Mouse (Mus musculus): Measurements from ENCODE around the gene Nrg3. TPM values are rescaled to one million over a fixed set of nuclear protein-coding genes. Genes with fewer than 3 reads are reported as not detected.

Nrg3 gene
- polyA plus RNA-seq, 1 experiment from 2014 or later, result not detected

DNA sequence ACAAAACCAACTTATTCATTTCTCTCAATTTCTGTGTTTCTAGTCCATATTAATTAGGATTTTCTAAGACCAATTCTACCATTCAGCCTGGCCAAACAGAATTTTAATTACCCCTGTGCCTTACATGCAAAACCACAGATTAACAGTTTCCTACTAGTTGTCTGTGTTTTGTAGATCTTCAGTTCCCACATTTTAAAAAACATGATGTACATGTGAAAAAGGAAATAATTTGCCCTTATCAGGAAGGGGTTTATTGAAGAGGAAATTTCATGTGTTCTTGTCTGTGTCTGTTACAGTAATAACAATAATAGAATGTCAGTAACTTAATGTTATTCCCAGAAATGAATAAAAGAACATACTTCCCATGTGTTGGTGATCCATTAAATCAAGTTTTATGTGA lies 939.4 kb downstream of the Nrg3 start:
- no peaks in the 10 kb centered on the region for H3K9me3 ChIP-seq (ENCODE audit: control insufficient read depth, low read length)
- H3K9ac ChIP-seq (ENCODE audit: low read length), result no peak overlapping the region
- H3K4me1 ChIP-seq (ENCODE audit: control insufficient read depth, insufficient read depth, low read length), result no peaks in the 10 kb centered on the region
- H3K4me3 ChIP-seq (ENCODE audit: low read depth, low read length), result no peak overlapping the region
- H3K27me3 ChIP-seq (ENCODE audit: control insufficient read depth, insufficient read depth, low read length), result no peaks in the 10 kb centered on the region
- no peaks in the 10 kb centered on the region for H3K36me3 ChIP-seq (ENCODE audit: control insufficient read depth, insufficient read depth, low read length)
- DNase-seq (ENCODE audit: low spot score) (no peak), ATAC-seq (ENCODE audit: insufficient number of reproducible peaks, low FRiP score, low TSS enrichment, low read depth) (no peak)
- H3K27ac ChIP-seq (replicated peaks; ENCODE audit: low read depth, low read length), result no peak overlapping the region
- H3K4me2 ChIP-seq (ENCODE audit: low read depth, severe bottlenecking), result no peak overlapping the region

DNA sequence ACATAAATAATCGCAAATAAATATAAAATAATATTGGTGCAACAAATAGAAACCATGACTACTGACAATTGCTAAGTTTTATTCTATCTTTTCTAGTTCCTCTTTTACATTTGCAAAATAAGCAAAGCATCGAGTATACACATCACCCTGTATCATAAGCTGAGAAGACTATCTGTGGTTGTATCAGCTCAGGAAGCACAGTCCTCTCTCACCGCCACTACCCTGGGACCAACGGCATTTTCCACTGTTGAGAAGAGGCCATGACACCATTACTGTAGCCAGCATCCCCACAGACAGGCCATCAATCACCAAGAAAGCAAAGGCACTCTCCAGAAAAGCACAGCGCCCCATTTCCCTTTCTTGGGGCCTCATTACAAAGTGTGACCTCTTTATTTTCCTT lies 956.7 kb downstream of the Nrg3 start:
- Histone ChIP-seq H3K4me2 (ENCODE audit: low read depth, severe bottlenecking) (no peak overlapping the region), H3K4me3 (ENCODE audit: low read depth, low read length) (no peak overlapping the region), H3K27ac (replicated peaks; ENCODE audit: low read depth, low read length) (no peak overlapping the region), H3K36me3 (ENCODE audit: control insufficient read depth, insufficient read depth, low read length) (no peaks in the 10 kb centered on the region), H3K4me1 (ENCODE audit: control insufficient read depth, insufficient read depth, low read length) (no peaks in the 10 kb centered on the region), H3K9ac (ENCODE audit: low read length) (no peak overlapping the region), H3K9me3 (ENCODE audit: control insufficient read depth, low read length) (no peaks in the 10 kb centered on the region), H3K27me3 (ENCODE audit: control insufficient read depth, insufficient read depth, low read length) (no peaks in the 10 kb centered on the region)
- no peak for ATAC-seq (ENCODE audit: insufficient number of reproducible peaks, low FRiP score, low TSS enrichment, low read depth)
- no peak for DNase-seq (ENCODE audit: low spot score)
- 81% methylated on average over 5 of the region's 5 CpGs for WGBS

GRCm38 (mm10) chr14:38509016-38509415 lies 963.9 kb downstream of the Nrg3 start:
- Histone ChIP-seq H3K9me3 (ENCODE audit: control insufficient read depth, low read length) (no peaks in the 10 kb centered on the region), H3K27ac (replicated peaks; ENCODE audit: low read depth, low read length) (no peak overlapping the region), H3K27me3 (ENCODE audit: control insufficient read depth, insufficient read depth, low read length) (no peaks in the 10 kb centered on the region), H3K4me3 (ENCODE audit: low read depth, low read length) (no peak overlapping the region), H3K4me2 (ENCODE audit: low read depth, severe bottlenecking) (no peak overlapping the region), H3K36me3 (ENCODE audit: control insufficient read depth, insufficient read depth, low read length) (no peaks in the 10 kb centered on the region), H3K9ac (ENCODE audit: low read length) (no peak overlapping the region), H3K4me1 (ENCODE audit: control insufficient read depth, insufficient read depth, low read length) (no peaks in the 10 kb centered on the region)
- 90% methylated on average over 2 of the region's 2 CpGs for WGBS
- DNase-seq (ENCODE audit: low spot score), result no peak
- no peak for ATAC-seq (ENCODE audit: insufficient number of reproducible peaks, low FRiP score, low TSS enrichment, low read depth)

- no peaks in the 10 kb centered on the region for H3K27me3 ChIP-seq (ENCODE audit: control insufficient read depth, insufficient read depth, low read length)
- H3K4me1 ChIP-seq (ENCODE audit: control insufficient read depth, insufficient read depth, low read length), result no peaks in the 10 kb centered on the region
- H3K36me3 ChIP-seq (ENCODE audit: control insufficient read depth, insufficient read depth, low read length), result no peaks in the 10 kb centered on the region
- DNase-seq (ENCODE audit: low spot score), result no peak
- no peak overlapping the region for H3K27ac ChIP-seq (replicated peaks; ENCODE audit: low read depth, low read length)
- no peak overlapping the region for H3K9ac ChIP-seq (ENCODE audit: low read length)
- no peak overlapping the region for H3K4me2 ChIP-seq (ENCODE audit: low read depth, severe bottlenecking)
- no peak for ATAC-seq (ENCODE audit: insufficient number of reproducible peaks, low FRiP score, low TSS enrichment, low read depth)
- no peak overlapping the region for H3K4me3 ChIP-seq (ENCODE audit: low read depth, low read length)
- WGBS, result 41% methylated on average over 1 of the region's 1 CpGs
- H3K9me3 ChIP-seq (ENCODE audit: control insufficient read depth, low read length), result no peaks in the 10 kb centered on the region
Observed at GRCm38 (mm10) chr14:38494970-38495369, 977.9 kb downstream of the Nrg3 start.

DNA sequence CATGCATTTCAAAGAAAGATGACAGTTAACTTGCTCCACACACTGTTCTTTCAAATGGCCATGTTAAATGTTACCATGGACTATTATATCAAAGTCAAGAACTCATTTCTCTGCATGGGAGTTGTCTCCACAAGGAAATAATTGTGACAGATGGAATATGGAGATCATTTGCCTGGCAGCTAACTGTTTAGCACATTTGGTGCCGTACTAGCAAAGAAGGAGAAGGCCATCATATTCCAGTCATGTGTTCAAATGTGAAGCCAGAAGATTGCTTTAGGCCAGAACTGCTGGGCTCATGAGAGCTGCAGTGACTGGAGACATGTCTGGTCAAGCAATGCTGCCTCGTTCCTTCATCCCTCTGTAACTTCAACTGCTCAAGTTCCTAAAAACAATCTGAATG lies 1025.8 kb downstream of the Nrg3 start:
- no peaks in the 10 kb centered on the region for H3K36me3 ChIP-seq (ENCODE audit: control insufficient read depth, insufficient read depth, low read length)
- H3K9ac ChIP-seq (ENCODE audit: low read length), result no peak overlapping the region
- H3K27ac ChIP-seq (replicated peaks; ENCODE audit: low read depth, low read length), result no peak overlapping the region
- no peak overlapping the region for H3K4me3 ChIP-seq (ENCODE audit: low read depth, low read length)
- H3K4me2 ChIP-seq (ENCODE audit: low read depth, severe bottlenecking), result no peak overlapping the region
- no peaks in the 10 kb centered on the region for H3K27me3 ChIP-seq (ENCODE audit: control insufficient read depth, insufficient read depth, low read length)
- WGBS, result 90% methylated on average over 2 of the region's 2 CpGs
- no peaks in the 10 kb centered on the region for H3K4me1 ChIP-seq (ENCODE audit: control insufficient read depth, insufficient read depth, low read length)
- DNase-seq (ENCODE audit: low spot score) (no peak), ATAC-seq (ENCODE audit: insufficient number of reproducible peaks, low FRiP score, low TSS enrichment, low read depth) (no peak)
- H3K9me3 ChIP-seq (ENCODE audit: control insufficient read depth, low read length), result no peaks in the 10 kb centered on the region

DNA sequence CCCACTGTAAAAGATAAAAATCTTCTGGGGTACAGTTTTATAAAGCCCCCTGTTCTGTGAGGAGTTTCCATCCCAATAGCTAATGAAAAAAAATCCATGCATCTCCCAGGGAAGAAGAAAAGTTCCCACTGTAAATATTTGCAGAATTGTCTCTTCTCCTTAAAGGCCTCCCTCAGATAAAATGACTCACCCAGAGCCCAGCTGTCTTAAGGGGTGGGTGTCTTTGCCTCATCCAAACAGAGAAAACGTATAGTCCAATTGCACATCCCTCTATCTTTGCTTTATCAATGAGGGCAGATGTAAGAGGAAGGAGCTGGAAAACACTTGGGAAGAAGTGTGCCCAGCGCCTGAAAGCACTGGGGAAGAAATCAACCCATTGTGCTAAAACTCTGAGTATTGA lies 1028.1 kb downstream of the Nrg3 start:
- no peaks in the 10 kb centered on the region for H3K36me3 ChIP-seq (ENCODE audit: control insufficient read depth, insufficient read depth, low read length)
- ATAC-seq (ENCODE audit: insufficient number of reproducible peaks, low FRiP score, low TSS enrichment, low read depth) (no peak), DNase-seq (ENCODE audit: low spot score) (no peak)
- no peak overlapping the region for H3K27ac ChIP-seq (replicated peaks; ENCODE audit: low read depth, low read length)
- no peak overlapping the region for H3K9ac ChIP-seq (ENCODE audit: low read length)
- WGBS, result 94% methylated on average over 2 of the region's 2 CpGs
- no peak overlapping the region for H3K4me3 ChIP-seq (ENCODE audit: low read depth, low read length)
- no peaks in the 10 kb centered on the region for H3K9me3 ChIP-seq (ENCODE audit: control insufficient read depth, low read length)
- H3K27me3 ChIP-seq (ENCODE audit: control insufficient read depth, insufficient read depth, low read length), result no peaks in the 10 kb centered on the region
- H3K4me1 ChIP-seq (ENCODE audit: control insufficient read depth, insufficient read depth, low read length), result no peaks in the 10 kb centered on the region
- no peak overlapping the region for H3K4me2 ChIP-seq (ENCODE audit: low read depth, severe bottlenecking)

GRCm38 (mm10) chr14:38433793-38434589 lies 1038.9 kb downstream of the Nrg3 start:
- Histone ChIP-seq H3K9ac (ENCODE audit: low read length) (no peak overlapping the region), H3K9me3 (ENCODE audit: control insufficient read depth, low read length) (no peaks in the 10 kb centered on the region), H3K36me3 (ENCODE audit: control insufficient read depth, insufficient read depth, low read length) (no peaks in the 10 kb centered on the region), H3K4me3 (ENCODE audit: low read depth, low read length) (no peak overlapping the region), H3K27me3 (ENCODE audit: control insufficient read depth, insufficient read depth, low read length) (no peaks in the 10 kb centered on the region), H3K27ac (replicated peaks; ENCODE audit: low read depth, low read length) (no peak overlapping the region), H3K4me1 (ENCODE audit: control insufficient read depth, insufficient read depth, low read length) (no peaks in the 10 kb centered on the region), H3K4me2 (ENCODE audit: low read depth, severe bottlenecking) (no peak overlapping the region)
- 67% methylated on average over 6 of the region's 6 CpGs for WGBS
- ATAC-seq (ENCODE audit: insufficient number of reproducible peaks, low FRiP score, low TSS enrichment, low read depth) (no peak), DNase-seq (ENCODE audit: low spot score) (no peak)

GRCm38 (mm10) chr14:38374660-38375059 lies 1098.2 kb downstream of the Nrg3 start:
- DNase-seq (ENCODE audit: low spot score), result no peak
- Histone ChIP-seq H3K36me3 (ENCODE audit: control insufficient read depth, insufficient read depth, low read length) (no peaks in the 10 kb centered on the region), H3K27me3 (ENCODE audit: control insufficient read depth, insufficient read depth, low read length) (no peaks in the 10 kb centered on the region), H3K4me3 (ENCODE audit: low read depth, low read length) (no peak overlapping the region), H3K27ac (replicated peaks; ENCODE audit: low read depth, low read length) (no peak overlapping the region), H3K9me3 (ENCODE audit: control insufficient read depth, low read length) (no peaks in the 10 kb centered on the region), H3K4me2 (ENCODE audit: low read depth, severe bottlenecking) (no peak overlapping the region), H3K9ac (ENCODE audit: low read length) (no peak overlapping the region), H3K4me1 (ENCODE audit: control insufficient read depth, insufficient read depth, low read length) (no peaks in the 10 kb centered on the region)
- no peak for ATAC-seq (ENCODE audit: insufficient number of reproducible peaks, low FRiP score, low TSS enrichment, low read depth)

DNA sequence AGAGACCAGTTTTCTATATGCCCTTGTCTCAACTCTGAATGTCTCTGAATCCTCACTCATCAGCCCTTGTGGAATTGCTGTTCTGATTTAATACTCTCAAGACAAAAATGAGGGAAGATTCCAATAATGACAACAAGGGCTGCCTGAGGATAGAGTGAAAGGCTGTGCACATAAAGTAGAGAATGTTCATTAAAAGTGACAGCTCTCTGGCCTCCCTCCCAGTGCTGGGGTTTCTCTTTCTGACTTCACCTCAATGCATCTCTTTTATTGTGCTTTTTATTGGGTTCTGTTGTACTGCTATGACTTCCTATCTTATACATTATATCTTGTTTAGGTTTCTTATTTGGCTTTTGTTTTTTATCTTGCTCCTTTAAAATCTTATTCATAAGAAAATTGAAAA lies 1131.9 kb downstream of the Nrg3 start:
- no peaks in the 10 kb centered on the region for H3K9me3 ChIP-seq (ENCODE audit: control insufficient read depth, low read length)
- ATAC-seq (ENCODE audit: insufficient number of reproducible peaks, low FRiP score, low TSS enrichment, low read depth), result no peak
- no peak for DNase-seq (ENCODE audit: low spot score)
- no peak overlapping the region for H3K4me2 ChIP-seq (ENCODE audit: low read depth, severe bottlenecking)
- no peak overlapping the region for H3K9ac ChIP-seq (ENCODE audit: low read length)
- H3K27me3 ChIP-seq (ENCODE audit: control insufficient read depth, insufficient read depth, low read length), result no peaks in the 10 kb centered on the region
- H3K27ac ChIP-seq (replicated peaks; ENCODE audit: low read depth, low read length), result no peak overlapping the region
- H3K4me3 ChIP-seq (ENCODE audit: low read depth, low read length), result no peak overlapping the region
- no peaks in the 10 kb centered on the region for H3K36me3 ChIP-seq (ENCODE audit: control insufficient read depth, insufficient read depth, low read length)
- no peaks in the 10 kb centered on the region for H3K4me1 ChIP-seq (ENCODE audit: control insufficient read depth, insufficient read depth, low read length)
